Mouse (Mus musculus): ENCODE measurements around the gene Tfap2a.

DNA sequence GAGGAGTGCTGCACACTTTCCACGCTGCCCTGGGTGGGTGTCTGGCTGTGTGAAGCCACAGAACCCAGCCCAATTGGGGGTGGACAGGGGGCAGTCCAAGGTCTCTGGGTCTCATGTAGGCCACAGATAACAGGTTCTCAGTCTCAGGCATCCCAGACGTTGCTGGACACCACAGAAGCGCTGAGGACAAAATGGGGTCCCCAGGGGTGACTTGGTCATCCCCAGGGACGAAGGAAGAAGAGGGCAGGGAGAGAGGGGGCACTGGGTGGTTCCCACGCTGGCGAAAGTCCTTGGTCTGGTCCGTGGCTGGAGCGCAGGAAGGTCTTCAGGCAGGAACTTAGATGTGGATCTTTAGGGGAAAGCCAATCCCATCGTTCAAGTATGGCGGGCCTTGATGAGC lies 13.7 kb upstream of the Tfap2a start:
- TF ChIP-seq POLR2A (IDR thresholded peaks at IDR 0.05; ENCODE audit: insufficient read length, low read depth), result no peak
- TF ChIP-seq TCF12 (IDR thresholded peaks at IDR 0.05; ENCODE audit: insufficient read depth, poor library complexity, severe bottlenecking), result no peak
